Mouse (Mus musculus): ENCODE measurements around the gene Ifit3b. TPM values are rescaled to one million over a fixed set of nuclear protein-coding genes. Genes with fewer than 3 reads are reported as not detected.
"Not testable (repeated sequence)": the region's sequence is repeated elsewhere in the genome, so short reads cannot be mapped to it uniquely, and the experiment has no call there.

The Ifit3b gene
- polyA plus RNA-seq, 1 experiment from 2014 or later: 0.40 TPM

- ATAC-seq (ENCODE audit: insufficient number of reproducible peaks, low FRiP score, low TSS enrichment, low read depth); H3K4me3 ChIP-seq; H3K9me3 ChIP-seq; H3K4me1 ChIP-seq; H3K4me2 ChIP-seq; H3K27me3 ChIP-seq; H3K27ac ChIP-seq; H3K9ac ChIP-seq; H3K36me3 ChIP-seq: not testable (repeated sequence)
- WGBS: 73% methylated on average over 5 of the region's 5 CpGs
These were observed 21.9 kb upstream of the Ifit3b start for GRCm38 (mm10) chr19:34585740-34586458.

GRCm38 (mm10) chr19:34587898-34588692, 19.7 kb upstream of the Ifit3b start:
- not testable (repeated sequence) for H3K9me3 ChIP-seq; H3K4me1 ChIP-seq; H3K27me3 ChIP-seq; ATAC-seq (ENCODE audit: insufficient number of reproducible peaks, low FRiP score, low TSS enrichment, low read depth); H3K9ac ChIP-seq; H3K27ac ChIP-seq; H3K4me2 ChIP-seq; H3K4me3 ChIP-seq; H3K36me3 ChIP-seq
- WGBS: 79% methylated on average over 7 of the region's 12 CpGs

GRCm38 (mm10) chr19:34588959-34589358, 18.8 kb upstream of the Ifit3b start:
- ATAC-seq (ENCODE audit: insufficient number of reproducible peaks, low FRiP score, low TSS enrichment, low read depth): no peak
- no peaks in the 10 kb centered on the region for H3K27me3 ChIP-seq
- no peak overlapping the region for H3K27ac ChIP-seq
- H3K9me3 ChIP-seq: no peaks in the 10 kb centered on the region
- H3K4me2 ChIP-seq: no peak overlapping the region
- H3K4me1 ChIP-seq: no peaks in the 10 kb centered on the region
- no peak overlapping the region for H3K9ac ChIP-seq
- H3K4me3 ChIP-seq: no peak overlapping the region
- no peaks in the 10 kb centered on the region for H3K36me3 ChIP-seq

- 85% methylated on average over 2 of the region's 2 CpGs for WGBS
- ATAC-seq (ENCODE audit: insufficient number of reproducible peaks, low FRiP score, low TSS enrichment, low read depth): no peak
These were observed 14.3 kb upstream of the Ifit3b start for GRCm38 (mm10) chr19:34593456-34593855.

GRCm38 (mm10) chr19:34594523-34594922, 13.2 kb upstream of the Ifit3b start:
- H3K9me3 ChIP-seq; H3K36me3 ChIP-seq; H3K27me3 ChIP-seq; H3K9ac ChIP-seq; H3K4me2 ChIP-seq; H3K4me3 ChIP-seq; H3K4me1 ChIP-seq; H3K27ac ChIP-seq; ATAC-seq (ENCODE audit: insufficient number of reproducible peaks, low FRiP score, low TSS enrichment, low read depth): not testable (repeated sequence)
- 81% methylated on average over 3 of the region's 3 CpGs for WGBS

More at GRCm38 (mm10) chr19:34593456-34593855, 14.3 kb upstream of the Ifit3b start:
- H3K9me3 ChIP-seq: no peaks in the 10 kb centered on the region
- peaks cover 2% of the 10 kb centered on the region for H3K4me1 ChIP-seq
- H3K27ac ChIP-seq: no peak overlapping the region
- no peaks in the 10 kb centered on the region for H3K27me3 ChIP-seq
- H3K4me2 ChIP-seq: no peak overlapping the region
- H3K36me3 ChIP-seq: no peaks in the 10 kb centered on the region
- no peak overlapping the region for H3K4me3 ChIP-seq
- no peak overlapping the region for H3K9ac ChIP-seq

- Histone ChIP-seq H3K4me2 (no peak overlapping the region), H3K27me3 (no peaks in the 10 kb centered on the region), H3K27ac (no peak overlapping the region), H3K4me1 (peaks cover 4% of the 10 kb centered on the region), H3K9ac (no peak overlapping the region), H3K36me3 (no peaks in the 10 kb centered on the region), H3K9me3 (no peaks in the 10 kb centered on the region), H3K4me3 (no peak overlapping the region)
- no peak for ATAC-seq (ENCODE audit: insufficient number of reproducible peaks, low FRiP score, low TSS enrichment, low read depth)
These were observed 11.0 kb upstream of the Ifit3b start for GRCm38 (mm10) chr19:34596811-34597210.

GRCm38 (mm10) chr19:34598341-34598740, 9.4 kb upstream of the Ifit3b start:
- no peak for ATAC-seq (ENCODE audit: insufficient number of reproducible peaks, low FRiP score, low TSS enrichment, low read depth)
- Histone ChIP-seq H3K27me3 (no peaks in the 10 kb centered on the region), H3K9ac (no peak overlapping the region), H3K27ac (no peak overlapping the region), H3K36me3 (no peaks in the 10 kb centered on the region), H3K9me3 (no peaks in the 10 kb centered on the region), H3K4me2 (no peak overlapping the region), H3K4me3 (no peak overlapping the region), H3K4me1 (peaks cover 4% of the 10 kb centered on the region)
- WGBS: 67% methylated on average over 2 of the region's 2 CpGs

- not testable (repeated sequence) for ATAC-seq (ENCODE audit: insufficient number of reproducible peaks, low FRiP score, low TSS enrichment, low read depth)
These were observed 8.5 kb upstream of the Ifit3b start for GRCm38 (mm10) chr19:34599250-34599649.

GRCm38 (mm10) chr19:34601888-34602287, 5.9 kb upstream of the Ifit3b start, which contains the start of gene Ifit1bl1:
TSS of gene Ifit1bl1 (minus strand) at chr19:34601956.
- H3K4me2 ChIP-seq; H3K4me1 ChIP-seq; H3K27me3 ChIP-seq; H3K36me3 ChIP-seq; H3K9me3 ChIP-seq; H3K27ac ChIP-seq; H3K9ac ChIP-seq; ATAC-seq (ENCODE audit: insufficient number of reproducible peaks, low FRiP score, low TSS enrichment, low read depth); H3K4me3 ChIP-seq: not testable (repeated sequence)
- 55% methylated on average over 1 of the region's 1 CpGs for WGBS

More at GRCm38 (mm10) chr19:34599250-34599649, 8.5 kb upstream of the Ifit3b start:
- H3K27me3 ChIP-seq, H3K9ac ChIP-seq, H3K27ac ChIP-seq, H3K4me2 ChIP-seq, H3K36me3 ChIP-seq, H3K4me3 ChIP-seq, H3K4me1 ChIP-seq, H3K9me3 ChIP-seq: not testable (repeated sequence)

- Histone ChIP-seq H3K27me3 (no peaks in the 10 kb centered on the region), H3K4me3 (no peak overlapping the region), H3K9me3 (no peaks in the 10 kb centered on the region), H3K4me2 (no peak overlapping the region), H3K36me3 (no peaks in the 10 kb centered on the region), H3K9ac (no peak overlapping the region), H3K27ac (no peak overlapping the region), H3K4me1 (no peaks in the 10 kb centered on the region)
- no peak for ATAC-seq (ENCODE audit: insufficient number of reproducible peaks, low FRiP score, low TSS enrichment, low read depth)
- WGBS: 89% methylated on average over 3 of the region's 3 CpGs
These were observed 2.3 kb upstream of the Ifit3b start for GRCm38 (mm10) chr19:34605472-34605871.

GRCm38 (mm10) chr19:34610118-34610517, 2.3 kb downstream of the Ifit3b start:
- ATAC-seq (ENCODE audit: insufficient number of reproducible peaks, low FRiP score, low TSS enrichment, low read depth); H3K4me3 ChIP-seq; H3K27me3 ChIP-seq; H3K36me3 ChIP-seq; H3K4me1 ChIP-seq; H3K27ac ChIP-seq; H3K4me2 ChIP-seq; H3K9me3 ChIP-seq; H3K9ac ChIP-seq: not testable (repeated sequence)
- 72% methylated on average over 3 of the region's 3 CpGs for WGBS

GRCm38 (mm10) chr19:34612243-34613001, 4.7 kb downstream of the Ifit3b start:
- not testable (repeated sequence) for H3K4me3 ChIP-seq; H3K4me1 ChIP-seq; H3K27me3 ChIP-seq; ATAC-seq (ENCODE audit: insufficient number of reproducible peaks, low FRiP score, low TSS enrichment, low read depth); H3K27ac ChIP-seq; H3K9ac ChIP-seq; H3K4me2 ChIP-seq; H3K36me3 ChIP-seq; H3K9me3 ChIP-seq
- WGBS: 80% methylated on average over 5 of the region's 11 CpGs
